17 mouse cellular contexts compared by ENCODE assay signal in the genomic region with DNA sequence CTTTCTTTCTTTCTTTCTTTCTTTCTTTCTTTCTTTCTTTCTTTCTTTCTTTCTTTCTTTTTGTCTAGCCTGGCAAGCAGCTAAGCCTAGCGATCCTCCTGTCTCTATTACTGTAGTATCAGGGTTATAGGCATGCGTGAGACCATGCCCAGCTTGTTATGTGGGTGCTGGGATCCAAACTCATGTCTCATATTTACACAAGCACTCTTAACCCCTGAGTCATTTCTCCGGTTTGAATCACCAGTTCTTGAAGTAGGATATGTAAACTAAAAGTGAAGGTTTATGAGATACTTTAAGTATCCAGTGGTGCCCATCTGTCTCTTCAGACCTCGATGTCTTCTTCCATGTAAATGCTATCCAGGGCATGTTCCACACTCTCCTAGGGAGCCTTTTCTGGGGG. TPM values are rescaled to one million over a fixed set of nuclear protein-coding genes. Genes with fewer than 3 reads are reported as not detected.
"Had no signal": no experiment of that assay in that cellular context is flagged by ENCODE, and none has a peak within 500 bp of the region (broad histone marks: within the 10 kb centered on the region; RNA-seq: fewer than 3 reads in every experiment).

No protein-coding gene starts in this region.

- ATAC-seq: intestine, embryonic 16.5 days; liver, embryonic 12.5 days; lung, postnatal 0 days; midbrain, embryonic 13.5 days; midbrain, embryonic 16.5 days had no signal

- DNase-seq: kidney, adult 18-20 months; kidney, adult 9 months; kidney, postnatal 14 days; kidney, postnatal 4 days; layer of hippocampus, adult 9-11 months; liver; lung, embryonic 14.5 days; thymus, postnatal 25 days had no signal

RNA-seq across cellular contexts. Expression of a gene that starts 8.6 kb away (rescaled TPM):
- total RNA-seq: monocyte, adult 5-6 weeks had no signal

RNA-seq across cellular contexts. Expression of a gene that starts 39.0 kb away (rescaled TPM):
- total RNA-seq: layer of hippocampus, adult 2 months; left cerebral cortex, adult 18-20 months; left cerebral cortex, postnatal 25 days; monocyte, adult 5-6 weeks had no signal
